Mouse (Mus musculus) thymus, postnatal 4 days (tissue): Measurements from ENCODE around the gene Vmn2r76.
"Not testable (repeated sequence)": the region's sequence is repeated elsewhere in the genome, so short reads cannot be mapped to it uniquely, and the experiment has no call there.

Experiments used
- DNase-seq: peaks from one replicate; pipeline ENCODE4 v3.0.0; 2021

Gene Vmn2r76

GRCm38 (mm10) chr7:86246208-86246607 is at the start of gene Vmn2r76:
TSS of gene Vmn2r76 (minus strand) at chr7:86246308.
- DNase-seq, result no peak

GRCm38 (mm10) chr7:86277072-86277471 is 31.0 kb upstream of the Vmn2r76 start, which contains the start of gene Olfr310:
TSS of gene Olfr310 (minus strand) at chr7:86277172.
- no peak for DNase-seq

GRCm38 (mm10) chr7:86211345-86211744 is 34.8 kb downstream of the Vmn2r76 start:
- DNase-seq, result no peak

GRCm38 (mm10) chr7:86171678-86172077 is 74.4 kb downstream of the Vmn2r76 start, which contains the start of gene Vmn2r75:
TSS of gene Vmn2r75 (minus strand) at chr7:86171778.
- DNase-seq, result not testable (repeated sequence)
